Mouse (Mus musculus): ENCODE results near the gene Aknad1.
A peak's percentile ranks its signal among the peaks of the same experiment; 100 is the strongest.

Aknad1 gene

GRCm38 (mm10) chr3:108751691-108752090 lies 12.2 kb downstream of the Aknad1 start:
- DNase-seq: no peak

DNA sequence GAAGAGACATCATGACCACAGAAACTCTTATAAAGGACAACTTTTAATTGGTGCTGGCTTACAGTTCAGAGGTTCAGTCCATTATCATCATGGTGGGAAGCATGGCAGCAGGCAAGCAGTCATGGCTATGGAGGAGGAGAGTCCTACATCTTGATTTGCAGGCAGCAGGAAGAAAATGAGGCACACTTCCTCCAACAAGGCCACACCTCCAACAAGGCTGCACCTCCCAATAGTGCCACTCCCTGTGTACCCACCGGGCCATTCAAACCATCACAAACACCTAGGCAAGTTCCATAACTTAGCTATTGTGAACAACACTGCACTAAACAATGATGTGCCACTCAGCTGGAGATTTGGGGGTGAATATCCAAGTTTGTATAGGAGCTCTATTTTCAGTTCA lies 15.1 kb downstream of the Aknad1 start:
- no peak for DNase-seq

- no peak for DNase-seq
Observed at GRCm38 (mm10) chr3:108755542-108755941, 16.1 kb downstream of the Aknad1 start.

DNA sequence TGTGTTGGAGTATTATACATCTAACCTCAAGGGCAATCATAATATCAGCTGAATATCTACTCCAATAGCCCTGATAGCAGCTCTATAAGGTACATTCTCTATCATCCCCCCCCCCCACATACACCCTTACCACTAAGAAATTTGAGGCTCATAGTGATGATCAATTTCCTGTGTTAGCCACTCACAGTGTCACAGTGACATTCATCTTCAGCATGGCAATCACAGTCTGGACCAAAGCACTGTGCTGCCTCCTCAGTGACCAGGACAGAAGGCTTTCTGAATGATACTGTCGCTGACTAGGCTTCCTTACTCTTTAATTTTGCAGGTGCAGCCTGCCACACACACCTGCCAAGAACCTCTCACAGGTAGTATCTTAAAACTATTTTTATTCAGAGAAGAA lies 16.7 kb downstream of the Aknad1 start:
- no peak for DNase-seq

GRCm38 (mm10) chr3:108757570-108757969 lies 18.1 kb downstream of the Aknad1 start:
- no peak for DNase-seq

DNA sequence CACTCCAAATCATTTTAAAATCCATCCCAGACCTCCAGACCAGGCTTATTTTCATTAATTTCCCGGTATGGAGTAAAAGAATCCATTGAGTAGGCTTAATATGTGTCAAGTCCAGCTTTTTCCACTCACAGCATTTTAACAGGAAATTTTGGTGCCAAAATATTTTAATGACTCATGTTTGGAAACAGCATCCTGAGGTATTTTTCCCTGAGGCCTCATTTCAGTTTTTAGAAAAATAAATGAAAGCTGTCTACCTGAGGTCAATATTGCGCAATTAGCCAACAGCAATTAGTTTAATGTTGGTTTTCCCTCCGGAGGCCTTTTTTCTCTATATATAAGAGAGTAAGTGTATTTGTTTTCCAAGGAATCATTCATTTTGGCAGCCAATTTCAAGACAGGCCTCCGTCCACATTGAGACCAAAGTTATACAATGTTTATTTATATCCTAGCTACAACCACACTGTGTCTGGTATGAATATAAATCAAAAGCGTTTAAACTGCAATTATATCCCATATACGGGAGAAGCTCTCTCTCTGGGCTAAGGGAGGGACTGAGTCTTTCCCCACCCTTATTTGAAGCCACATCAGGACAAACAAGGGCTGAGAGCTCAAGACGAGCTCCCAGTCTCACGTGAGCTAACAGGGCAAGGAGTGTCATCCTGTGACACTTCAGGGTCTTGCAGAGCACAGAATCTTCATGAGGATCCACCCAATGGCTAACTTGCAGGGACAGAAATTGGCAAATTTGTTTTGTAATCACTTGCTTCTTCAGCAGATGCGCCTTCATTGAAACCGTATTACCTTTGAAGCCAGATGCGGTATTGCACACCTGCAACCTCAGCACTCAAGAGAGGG lies 20.3 kb downstream of the Aknad1 start:
- DNase-seq: no peak

DNA sequence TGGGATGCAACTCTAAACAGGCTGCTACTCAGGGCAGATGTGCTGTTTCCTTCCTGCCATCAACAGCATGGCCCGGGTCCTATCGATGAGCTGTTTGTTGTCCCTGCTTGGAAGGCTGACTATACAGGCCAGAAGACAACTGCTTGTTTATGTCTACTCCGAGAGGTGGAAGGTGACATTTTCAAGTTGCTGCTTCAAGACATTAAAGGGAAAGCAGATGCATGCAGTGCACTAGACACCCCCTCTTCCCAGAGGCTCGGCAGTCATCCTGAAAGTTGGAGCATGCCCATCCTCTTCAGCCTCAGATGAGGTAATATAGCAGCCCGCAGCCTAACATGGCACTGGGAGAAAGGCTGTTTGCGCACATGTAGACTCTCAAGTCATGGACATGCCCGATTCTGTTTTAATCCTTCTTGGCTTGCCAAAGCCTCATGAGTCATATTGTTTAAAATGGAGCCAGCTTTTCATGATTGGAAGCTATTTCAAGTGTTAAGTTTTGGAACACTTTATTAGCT lies 23.2 kb downstream of the Aknad1 start:
- no peak for DNase-seq

GRCm38 (mm10) chr3:108763691-108764090 lies 24.2 kb downstream of the Aknad1 start:
- DNase-seq: no peak

- no peak for DNase-seq
Observed at GRCm38 (mm10) chr3:108764976-108765375, 25.5 kb downstream of the Aknad1 start.

GRCm38 (mm10) chr3:108765476-108765875 lies 26.0 kb downstream of the Aknad1 start:
- no peak for DNase-seq

- DNase-seq: no peak
Observed at GRCm38 (mm10) chr3:108766943-108767342, 27.5 kb downstream of the Aknad1 start.

DNA sequence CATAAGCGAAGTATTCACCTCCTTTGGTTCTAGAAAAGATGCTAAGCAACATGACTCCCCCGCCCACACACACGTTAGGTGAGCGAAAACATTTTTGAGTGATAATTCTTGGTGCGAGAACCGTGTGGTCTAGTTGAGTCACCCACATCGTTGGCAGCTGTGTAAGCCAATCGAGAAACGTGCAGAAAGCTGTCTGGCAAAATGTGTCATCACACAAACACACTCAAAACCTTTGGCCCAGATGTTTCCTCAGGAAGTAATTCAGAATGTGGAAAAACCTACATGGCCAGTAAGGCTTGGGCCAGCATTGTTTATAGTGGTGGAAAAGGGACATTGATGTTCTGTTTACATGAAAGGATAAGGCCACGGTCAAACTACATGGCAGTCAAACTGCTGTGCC lies 28.0 kb downstream of the Aknad1 start:
- DNase-seq: no peak

GRCm38 (mm10) chr3:108769547-108769946 lies 30.1 kb downstream of the Aknad1 start:
- no peak for DNase-seq

- peak; percentile 51 for DNase-seq
Observed at GRCm38 (mm10) chr3:108770725-108771368, 31.4 kb downstream of the Aknad1 start.

- peak; percentile 10 for DNase-seq
Observed at GRCm38 (mm10) chr3:108772211-108772610, 32.8 kb downstream of the Aknad1 start.

DNA sequence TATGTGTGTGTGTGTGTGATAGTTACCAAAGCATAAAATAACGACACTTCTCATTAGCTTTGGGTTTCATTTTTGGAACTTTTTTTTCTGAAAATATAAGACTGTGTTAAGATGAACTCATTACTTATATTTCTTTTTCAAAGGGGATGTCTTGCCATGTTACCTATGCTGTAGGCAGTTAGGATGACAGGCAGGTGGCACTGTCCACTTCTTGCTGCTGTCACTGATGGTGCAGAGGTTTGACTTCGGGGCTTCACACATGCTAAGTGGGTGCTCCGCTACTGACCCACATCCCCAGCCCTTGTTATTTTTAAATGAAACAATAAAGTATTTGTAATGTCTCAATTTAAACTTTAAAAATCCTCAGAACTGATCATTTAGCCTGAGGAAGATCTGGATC lies 33.4 kb downstream of the Aknad1 start:
- peak; percentile 21 for DNase-seq

- DNase-seq: no peak
Observed at GRCm38 (mm10) chr3:108778761-108779540, 39.5 kb downstream of the Aknad1 start.

GRCm38 (mm10) chr3:108781238-108781883 lies 41.9 kb downstream of the Aknad1 start:
- DNase-seq: no peak

DNA sequence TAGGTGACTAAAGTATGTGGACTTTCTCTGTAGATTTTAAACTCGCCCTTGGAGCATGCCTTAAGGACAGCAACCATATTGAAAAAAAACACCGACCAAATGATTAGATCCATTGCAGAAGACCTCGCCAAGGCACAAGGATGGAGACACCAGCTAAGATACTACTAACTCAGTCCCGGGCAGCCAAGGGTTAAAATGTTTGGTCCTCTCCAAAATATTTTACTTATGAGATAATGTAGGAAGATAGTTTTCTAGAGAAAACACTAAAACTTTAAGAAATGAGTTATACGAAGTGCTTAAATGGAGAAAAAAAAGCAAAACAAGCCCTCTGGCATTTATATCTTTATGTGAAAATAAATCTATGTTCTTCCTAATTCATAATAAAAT lies 42.4 kb downstream of the Aknad1 start:
- DNase-seq: no peak

DNA sequence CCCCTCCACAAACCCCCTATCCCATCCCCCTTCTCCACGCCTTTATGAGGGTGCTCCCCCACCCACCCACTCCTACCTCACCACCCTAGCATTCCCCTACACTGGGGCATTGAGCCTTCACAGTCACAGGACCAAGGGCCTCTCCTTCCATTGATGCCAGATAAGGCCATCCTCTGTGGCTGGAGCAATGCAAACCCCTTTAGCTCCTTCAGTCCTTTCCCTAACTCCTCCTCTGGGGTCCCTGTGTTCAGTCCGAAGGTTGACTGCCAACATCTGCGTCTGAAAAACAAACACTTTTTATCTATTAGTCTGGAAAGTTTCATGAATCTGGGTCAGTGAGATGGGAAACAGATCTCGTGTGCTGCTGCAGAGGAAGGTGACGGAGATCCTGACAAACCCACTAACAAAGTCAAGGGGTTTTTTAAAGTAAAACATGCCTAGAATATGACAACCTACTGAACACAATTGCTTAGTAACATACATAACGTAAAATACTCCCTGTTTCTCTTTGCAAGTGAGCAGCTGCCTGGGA lies 43.0 kb downstream of the Aknad1 start:
- DNase-seq: no peak

GRCm38 (mm10) chr3:108786520-108786919 lies 47.1 kb downstream of the Aknad1 start:
- DNase-seq: no peak

DNA sequence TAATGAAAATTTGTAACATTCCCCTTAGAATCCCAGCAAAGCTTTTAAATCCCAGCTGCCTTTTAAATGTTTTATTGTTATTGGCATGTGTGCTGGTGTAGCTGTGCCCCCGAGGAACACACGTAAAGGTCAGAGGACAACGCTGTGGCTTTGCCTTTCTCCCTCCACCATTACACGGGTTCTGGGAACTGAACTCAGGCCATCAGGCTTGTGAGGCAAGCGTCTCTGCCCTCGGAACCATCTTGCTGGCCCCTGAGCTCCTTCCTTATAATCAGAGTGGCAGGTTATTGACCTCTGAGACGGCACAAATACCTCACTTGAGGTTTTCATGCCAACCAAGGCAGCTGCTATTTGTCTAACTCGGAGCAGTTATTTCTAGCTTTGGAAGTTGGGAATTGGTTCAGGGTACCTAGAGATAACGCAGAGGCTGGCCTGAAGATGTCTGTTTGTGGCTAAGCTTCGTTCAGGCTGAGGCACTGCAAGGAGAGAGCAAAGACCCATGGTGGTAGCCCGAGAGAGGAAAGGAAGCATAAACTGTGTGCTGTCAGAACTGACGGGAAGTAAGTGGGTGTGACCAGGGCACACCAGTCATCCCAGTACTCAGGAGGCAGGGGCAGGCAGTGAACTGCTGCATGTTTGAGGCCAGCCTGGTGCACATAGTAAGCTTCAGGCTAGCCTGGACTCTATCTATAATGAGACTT lies 48.4 kb downstream of the Aknad1 start:
- no peak for DNase-seq

Data from thymus, postnatal 4 days (tissue).